Mouse (Mus musculus) thymus, adult 2 months (tissue): Measurements from ENCODE around the gene Etfdh.

Source experiments
- CTCF ChIP-seq: fragments of 200-500 bp; IDR thresholded peaks from 2 replicates; pipeline ENCODE4 v1.5.1; 2012; ENCODE audit warnings: mild to moderate bottlenecking, control low read depth, low read length, moderate library complexity, borderline replicate concordance; ENCODE audit not compliant: control insufficient read depth, poor library complexity, insufficient read depth; ENCODE audit errors: extremely low read depth
- POLR2A ChIP-seq: fragments of 200-500 bp; IDR thresholded peaks from 2 replicates; pipeline ENCODE4 v1.6.1; 2012; ENCODE audit warnings: mild to moderate bottlenecking, low read length, control low read depth, moderate library complexity; ENCODE audit not compliant: control insufficient read depth, poor library complexity, insufficient read depth; ENCODE audit errors: extremely low read depth

DNA sequence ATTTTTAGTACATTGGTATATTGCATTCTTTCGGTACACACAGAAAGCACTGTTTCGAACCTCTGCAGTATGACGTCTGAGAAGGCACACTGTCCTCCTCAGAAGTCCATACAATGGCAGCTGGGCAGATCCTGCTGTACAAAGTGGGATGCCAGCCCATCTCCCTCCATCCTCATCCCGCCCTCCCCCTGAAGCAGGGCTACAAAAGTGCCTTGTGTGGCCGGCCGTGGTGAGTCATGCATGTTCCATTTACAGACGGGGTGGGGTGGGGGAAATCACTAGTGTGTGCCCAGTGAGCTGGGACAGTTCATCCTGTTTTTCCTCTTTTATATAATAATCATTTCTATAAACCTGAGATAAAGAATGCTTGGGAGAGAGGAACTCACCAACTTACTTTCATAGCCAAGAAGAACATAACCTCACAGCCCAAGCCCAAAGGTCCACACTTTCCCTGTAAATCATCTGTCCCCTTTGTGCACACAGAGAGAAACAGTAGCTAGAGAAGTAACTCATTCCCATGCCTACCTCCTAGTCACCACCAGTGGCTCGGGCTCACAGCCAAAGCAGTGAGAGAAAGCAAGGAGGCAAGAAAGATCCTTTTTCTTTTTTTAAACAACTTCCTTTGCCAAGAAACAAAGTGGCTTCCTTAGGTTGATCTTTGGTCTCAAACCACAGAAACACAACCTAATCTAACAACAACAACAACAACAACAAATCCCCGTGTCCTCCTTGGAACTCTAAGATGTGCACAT lies 70.1 kb downstream of the Etfdh start:
- TF ChIP-seq POLR2A (no peak), CTCF (no peak)
